Mouse (Mus musculus): ENCODE results near the gene Olfr930. TPM values are rescaled to one million over a fixed set of nuclear protein-coding genes. Genes with fewer than 3 reads are reported as not detected.

Gene Olfr930
- not detected in 2 replicates for polyA plus RNA-seq (2012; rRNA removed)

DNA sequence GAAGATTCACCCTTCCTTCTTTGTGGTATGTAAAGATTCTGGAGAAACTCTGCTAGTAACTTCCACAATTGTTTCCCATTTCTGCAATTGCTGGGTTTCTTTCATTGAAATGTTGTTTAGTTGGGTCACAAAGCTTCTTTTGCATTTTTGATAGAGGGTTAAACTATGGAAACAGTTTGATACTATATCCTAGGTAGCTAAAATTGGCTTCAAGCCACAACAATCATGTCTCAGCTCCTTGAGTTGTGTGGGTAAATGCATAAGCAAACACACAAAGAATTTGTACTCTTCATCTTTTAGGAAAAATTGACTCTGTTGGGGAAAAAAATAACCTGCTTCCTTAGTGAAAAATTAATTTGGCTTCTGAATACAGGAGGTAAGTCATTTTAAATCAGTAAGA is at the start of gene Olfr930:
Gene Olfr930 (plus strand): TSS at position 301 of the 400 bp plus-strand sequence.
- no peak for DNase-seq (ENCODE audit: extremely low spot score in 1 of 2, low spot score in 1 of 2)

GRCm38 (mm10) chr9:38953401-38954123 is 24.0 kb downstream of the Olfr930 start:
- peak; percentile 49 to 55 for DNase-seq (ENCODE audit: extremely low spot score in 1 of 2, low spot score in 1 of 2)

DNA sequence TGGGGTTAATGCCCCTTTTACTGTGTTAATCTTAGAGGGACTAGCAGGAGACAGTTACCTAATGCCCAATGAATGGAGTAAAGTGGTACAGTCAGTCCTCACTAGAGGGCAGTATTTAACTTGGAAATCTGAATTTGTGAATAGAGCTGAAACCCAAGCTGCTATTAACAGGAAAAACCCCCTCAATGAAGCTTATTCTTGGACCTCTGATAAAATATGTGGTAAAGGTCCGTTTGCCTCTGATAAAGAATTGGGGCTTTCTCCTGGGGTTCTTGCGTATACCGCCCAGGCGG is 24.5 kb downstream of the Olfr930 start:
- DNase-seq (ENCODE audit: extremely low spot score in 1 of 2, low spot score in 1 of 2) = peak in 1 of 2 experiments; percentile 14

GRCm38 (mm10) chr9:38972013-38972412 is 42.4 kb downstream of the Olfr930 start, which contains the start of gene Olfr933:
TSS of gene Olfr933 (plus strand) at chr9:38972313.
- DNase-seq (ENCODE audit: extremely low spot score in 1 of 2, low spot score in 1 of 2) = no peak

Other genes starting within 250 kb of the Olfr930 start
- gene Olfr919, start 226.1 kb upstream of the Olfr930 start, polyA plus RNA-seq (2012; rRNA removed) = 0.11 TPM in 1 of 2 replicates, not detected in the other
- 7.5 and 9.8 TPM in 2 replicates for gene Vwa5a, start 211.5 kb upstream of the Olfr930 start, polyA plus RNA-seq (2012; rRNA removed)
- gene Olfr920, start 177.5 kb upstream of the Olfr930 start, polyA plus RNA-seq (2012; rRNA removed) = 0.18 and 0.19 TPM in 2 replicates
- gene Olfr921, start 156.7 kb upstream of the Olfr930 start, polyA plus RNA-seq (2012; rRNA removed) = 0.06 and 0.08 TPM in 2 replicates
- gene Olfr922, start 115.2 kb upstream of the Olfr930 start, polyA plus RNA-seq (2012; rRNA removed) = not detected in 2 replicates
- not detected in 2 replicates for gene Olfr923, start 103.3 kb upstream of the Olfr930 start, polyA plus RNA-seq (2012; rRNA removed)
- not detected in 2 replicates for gene Olfr924, start 85.4 kb upstream of the Olfr930 start, polyA plus RNA-seq (2012; rRNA removed)
- not detected in 2 replicates for gene Olfr26, start 74.7 kb upstream of the Olfr930 start, polyA plus RNA-seq (2012; rRNA removed)
- gene Olfr926, start 52.7 kb upstream of the Olfr930 start, polyA plus RNA-seq (2012; rRNA removed) = not detected in 2 replicates
- not detected in 2 replicates for gene Olfr933, start 42.5 kb downstream of the Olfr930 start, polyA plus RNA-seq (2012; rRNA removed)
- gene Olfr934, start 58.5 kb downstream of the Olfr930 start, polyA plus RNA-seq (2012; rRNA removed) = not detected in 2 replicates
- gene Olfr935, start 69.9 kb downstream of the Olfr930 start, polyA plus RNA-seq (2012; rRNA removed) = not detected in 2 replicates
- not detected in 2 replicates for gene Olfr146, start 93.6 kb downstream of the Olfr930 start, polyA plus RNA-seq (2012; rRNA removed)
- 0.06 TPM in 1 of 2 replicates, not detected in the other for gene Olfr937, start 135.1 kb downstream of the Olfr930 start, polyA plus RNA-seq (2012; rRNA removed)
- not detected in 2 replicates for gene Olfr938, start 149.1 kb downstream of the Olfr930 start, polyA plus RNA-seq (2012; rRNA removed)
- gene Olfr27, start 198.3 kb downstream of the Olfr930 start, polyA plus RNA-seq (2012; rRNA removed) = not detected in 2 replicates
- not detected in 2 replicates for gene Olfr943, start 236.5 kb downstream of the Olfr930 start, polyA plus RNA-seq (2012; rRNA removed)